Mouse (Mus musculus): ENCODE data around the gene Pcgf1. TPM values are rescaled to one million over a fixed set of nuclear protein-coding genes. Genes with fewer than 3 reads are reported as not detected.
A peak's percentile ranks its signal among the peaks of the same experiment; 100 is the strongest.

Gene Pcgf1
- total RNA-seq, 2 experiments from 2014 or later = 11.5 to 20.3 TPM

GRCm38 (mm10) chr6:83120930-83121862 lies 43.5 kb downstream of the Pcgf1 start, which contains the start of gene Wbp1:
Gene Wbp1, minus strand, starts transcription at chr6:83121559.
- ATAC-seq (replicated peaks; ENCODE audit: poor library complexity, severe bottlenecking) = peak; percentile 80

GRCm38 (mm10) chr6:83121863-83122710 lies 44.4 kb downstream of the Pcgf1 start:
- peak; percentile 6; the same call in 1 of the 2 replicates for ATAC-seq (replicated peaks; ENCODE audit: poor library complexity, severe bottlenecking)

GRCm38 (mm10) chr6:83122961-83123360 lies 45.3 kb downstream of the Pcgf1 start:
- ATAC-seq (replicated peaks; ENCODE audit: poor library complexity, severe bottlenecking) = no peak

GRCm38 (mm10) chr6:83124851-83125312 lies 47.2 kb downstream of the Pcgf1 start:
- ATAC-seq (replicated peaks; ENCODE audit: poor library complexity, severe bottlenecking) = peak; percentile 56

GRCm38 (mm10) chr6:83125331-83125730 lies 47.7 kb downstream of the Pcgf1 start, which contains the start of gene Ino80b:
Gene Ino80b, minus strand, starts transcription at chr6:83125431.
- no peak for ATAC-seq (replicated peaks; ENCODE audit: poor library complexity, severe bottlenecking)

GRCm38 (mm10) chr6:83127419-83127818 lies 49.8 kb downstream of the Pcgf1 start:
- no peak for ATAC-seq (replicated peaks; ENCODE audit: poor library complexity, severe bottlenecking)

Other genes with a start within 250 kb of the Pcgf1 start
- gene Sema4f, start 138.1 kb upstream of the Pcgf1 start, total RNA-seq (2014; fragmentation: Nextera tagmentation) = not detected in 2 replicates
- gene Sema4f, start 138.1 kb upstream of the Pcgf1 start, total RNA-seq (2017) = not detected in 2 replicates
- 2.2 TPM in 1 of 2 replicates, not detected in the other for gene M1ap, start 131.0 kb upstream of the Pcgf1 start, total RNA-seq (2014; fragmentation: Nextera tagmentation)
- 2.7 and 6.3 TPM in 2 replicates for gene M1ap, start 131.0 kb upstream of the Pcgf1 start, total RNA-seq (2017)
- 18.7 and 25.8 TPM in 2 replicates for gene Dok1, start 44.4 kb upstream of the Pcgf1 start, total RNA-seq (2014; fragmentation: Nextera tagmentation)
- 9.0 and 16.1 TPM in 2 replicates for gene Dok1, start 44.4 kb upstream of the Pcgf1 start, total RNA-seq (2017)
- gene Loxl3, start 43.7 kb upstream of the Pcgf1 start, total RNA-seq (2014; fragmentation: Nextera tagmentation) = 9.0 TPM in 1 of 2 replicates, not detected in the other
- 0.46 and 2.2 TPM in 2 replicates for gene Loxl3, start 43.7 kb upstream of the Pcgf1 start, total RNA-seq (2017)
- 235 and 242 TPM in 2 replicates for gene Aup1, start 23.3 kb upstream of the Pcgf1 start, total RNA-seq (2014; fragmentation: Nextera tagmentation)
- 120 and 136 TPM in 2 replicates for gene Aup1, start 23.3 kb upstream of the Pcgf1 start, total RNA-seq (2017)
- 96.9 and 114 TPM in 2 replicates for gene Htra2, start 22.6 kb upstream of the Pcgf1 start, total RNA-seq (2014; fragmentation: Nextera tagmentation)
- 66.2 and 81.3 TPM in 2 replicates for gene Htra2, start 22.6 kb upstream of the Pcgf1 start, total RNA-seq (2017)
- gene Dqx1, start 20.0 kb upstream of the Pcgf1 start, total RNA-seq (2014; fragmentation: Nextera tagmentation) = 0.81 and 2.4 TPM in 2 replicates
- 1.1 and 1.6 TPM in 2 replicates for gene Dqx1, start 20.0 kb upstream of the Pcgf1 start, total RNA-seq (2017)
- gene Tlx2, start 7.6 kb upstream of the Pcgf1 start, total RNA-seq (2014; fragmentation: Nextera tagmentation) = not detected in 2 replicates
- not detected in 2 replicates for gene Tlx2, start 7.6 kb upstream of the Pcgf1 start, total RNA-seq (2017)
- gene Lbx2, start 8.5 kb downstream of the Pcgf1 start, total RNA-seq (2014; fragmentation: Nextera tagmentation) = not detected in 2 replicates
- 1.3 TPM in 1 of 2 replicates, not detected in the other for gene Lbx2, start 8.5 kb downstream of the Pcgf1 start, total RNA-seq (2017)
- gene Ccdc142, start 23.7 kb downstream of the Pcgf1 start, total RNA-seq (2014; fragmentation: Nextera tagmentation) = 2.8 and 8.2 TPM in 2 replicates
- 2.5 and 5.7 TPM in 2 replicates for gene Ccdc142, start 23.7 kb downstream of the Pcgf1 start, total RNA-seq (2017)
- gene Gm42688, start 23.7 kb downstream of the Pcgf1 start, total RNA-seq (2014; fragmentation: Nextera tagmentation) = 2.0 and 6.3 TPM in 2 replicates
- 2.6 TPM in 2 replicates for gene Gm42688, start 23.7 kb downstream of the Pcgf1 start, total RNA-seq (2017)
- gene Mrpl53, start 31.2 kb downstream of the Pcgf1 start, total RNA-seq (2014; fragmentation: Nextera tagmentation) = 48.6 and 78.4 TPM in 2 replicates
- gene Mrpl53, start 31.2 kb downstream of the Pcgf1 start, total RNA-seq (2017) = 14.6 and 29.1 TPM in 2 replicates
- gene Mogs, start 37.6 kb downstream of the Pcgf1 start, total RNA-seq (2014; fragmentation: Nextera tagmentation) = 90.1 and 93.4 TPM in 2 replicates
- 137 and 158 TPM in 2 replicates for gene Mogs, start 37.6 kb downstream of the Pcgf1 start, total RNA-seq (2017)
- gene Wbp1, start 43.7 kb downstream of the Pcgf1 start, total RNA-seq (2014; fragmentation: Nextera tagmentation) = 31.4 and 38.9 TPM in 2 replicates
- 77.6 and 91.3 TPM in 2 replicates for gene Wbp1, start 43.7 kb downstream of the Pcgf1 start, total RNA-seq (2017)
- gene Ino80b, start 47.6 kb downstream of the Pcgf1 start, total RNA-seq (2014; fragmentation: Nextera tagmentation) = 17.2 and 22.8 TPM in 2 replicates
- gene Ino80b, start 47.6 kb downstream of the Pcgf1 start, total RNA-seq (2017) = 32.9 and 47.6 TPM in 2 replicates
- 5.1 and 8.7 TPM in 2 replicates for gene Rtkn, start 57.6 kb downstream of the Pcgf1 start, total RNA-seq (2014; fragmentation: Nextera tagmentation)
- 2.1 and 5.0 TPM in 2 replicates for gene Rtkn, start 57.6 kb downstream of the Pcgf1 start, total RNA-seq (2017)
- gene Wdr54, start 78.5 kb downstream of the Pcgf1 start, total RNA-seq (2014; fragmentation: Nextera tagmentation) = not detected in 2 replicates
- gene Wdr54, start 78.5 kb downstream of the Pcgf1 start, total RNA-seq (2017) = 0.04 TPM in 1 of 2 replicates, not detected in the other
- gene 1700003E16Rik, start 78.5 kb downstream of the Pcgf1 start, total RNA-seq (2014; fragmentation: Nextera tagmentation) = 0.51 TPM in 1 of 2 replicates, not detected in the other
- gene 1700003E16Rik, start 78.5 kb downstream of the Pcgf1 start, total RNA-seq (2017) = not detected in 2 replicates
- 27.3 and 71.9 TPM in 2 replicates for gene Dctn1, start 88.1 kb downstream of the Pcgf1 start, total RNA-seq (2014; fragmentation: Nextera tagmentation)
- gene Dctn1, start 88.1 kb downstream of the Pcgf1 start, total RNA-seq (2017) = 69.4 and 69.5 TPM in 2 replicates
- gene Slc4a5, start 142.0 kb downstream of the Pcgf1 start, total RNA-seq (2014; fragmentation: Nextera tagmentation) = not detected in 2 replicates
- gene Slc4a5, start 142.0 kb downstream of the Pcgf1 start, total RNA-seq (2017) = 0.13 TPM in 1 of 2 replicates, not detected in the other
- gene Mthfd2, start 248.0 kb downstream of the Pcgf1 start, total RNA-seq (2014; fragmentation: Nextera tagmentation) = 20.8 and 48.1 TPM in 2 replicates
- gene Mthfd2, start 248.0 kb downstream of the Pcgf1 start, total RNA-seq (2017) = 31.7 and 35.6 TPM in 2 replicates
- gene Mob1a, start 248.1 kb downstream of the Pcgf1 start, total RNA-seq (2014; fragmentation: Nextera tagmentation) = 75.2 and 76.6 TPM in 2 replicates
- gene Mob1a, start 248.1 kb downstream of the Pcgf1 start, total RNA-seq (2017) = 134 and 144 TPM in 2 replicates

Data from granulocyte monocyte progenitor cell, adult 5-6 weeks (primary cell).